Mouse (Mus musculus) Muller cell, postnatal 12 days (primary cell): Measurements from ENCODE around the gene Prss56.

ENCODE experiments used
- DNase-seq: peaks from one replicate; pipeline ENCODE4 v3.0.0-alpha.2; 2015; ENCODE audit errors: inconsistent ontology term

Prss56 gene

DNA sequence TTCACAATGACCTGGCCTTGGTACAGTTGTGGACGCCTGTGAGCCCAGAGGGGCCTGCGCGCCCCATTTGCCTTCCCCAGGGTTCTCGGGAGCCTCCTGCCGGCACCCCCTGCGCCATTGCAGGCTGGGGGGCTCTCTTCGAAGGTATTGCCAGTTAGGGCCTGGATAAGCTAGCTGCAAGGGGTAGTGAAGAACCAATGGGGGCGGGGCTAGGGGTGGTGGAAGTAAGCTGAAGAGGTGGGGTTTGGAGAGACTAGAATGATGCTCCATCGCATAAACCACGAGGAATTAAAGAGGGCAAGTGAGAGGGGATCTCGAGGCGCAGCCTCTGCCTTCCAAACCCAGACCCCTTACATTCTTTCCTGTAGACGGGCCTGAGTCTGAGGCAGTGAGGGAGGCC lies 2.4 kb downstream of the Prss56 start:
- DNase-seq = no peak

DNA sequence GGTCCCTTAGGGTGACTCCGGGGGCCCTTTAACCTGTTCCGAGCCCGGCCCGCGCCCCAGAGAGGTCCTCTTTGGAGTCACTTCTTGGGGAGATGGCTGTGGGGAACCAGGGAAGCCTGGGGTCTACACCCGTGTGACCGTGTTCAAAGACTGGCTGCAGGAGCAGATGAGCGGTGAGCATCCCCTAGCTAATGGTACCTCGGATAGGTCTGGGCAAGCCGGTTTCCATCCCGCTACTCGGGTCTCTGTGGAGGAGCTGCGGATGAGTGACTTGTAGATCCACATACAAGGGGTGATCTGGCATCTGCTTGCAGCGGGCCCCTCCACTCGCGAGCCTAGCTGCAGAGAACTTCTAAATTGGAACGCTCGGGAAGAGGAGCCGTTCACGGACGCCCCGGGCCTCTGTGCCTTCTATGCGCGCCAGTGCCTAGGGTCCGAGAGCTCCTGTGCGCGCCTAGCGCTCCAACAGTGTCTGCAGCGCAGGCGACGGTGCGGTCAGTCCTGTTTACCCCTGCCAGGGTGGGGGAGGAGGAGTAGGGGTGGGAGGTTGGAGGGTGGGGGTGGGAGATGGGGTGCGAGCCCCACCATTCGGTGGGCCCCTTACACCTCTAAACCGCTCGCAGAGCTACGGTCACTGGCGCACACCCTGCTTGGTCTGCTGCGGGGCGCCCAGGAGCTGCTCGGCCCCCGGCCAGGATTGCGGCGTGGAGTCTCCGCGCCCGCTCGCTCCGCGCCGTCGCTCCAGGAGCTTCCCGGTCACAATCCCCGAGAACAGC lies 3.3 kb downstream of the Prss56 start:
- DNase-seq = no peak

DNA sequence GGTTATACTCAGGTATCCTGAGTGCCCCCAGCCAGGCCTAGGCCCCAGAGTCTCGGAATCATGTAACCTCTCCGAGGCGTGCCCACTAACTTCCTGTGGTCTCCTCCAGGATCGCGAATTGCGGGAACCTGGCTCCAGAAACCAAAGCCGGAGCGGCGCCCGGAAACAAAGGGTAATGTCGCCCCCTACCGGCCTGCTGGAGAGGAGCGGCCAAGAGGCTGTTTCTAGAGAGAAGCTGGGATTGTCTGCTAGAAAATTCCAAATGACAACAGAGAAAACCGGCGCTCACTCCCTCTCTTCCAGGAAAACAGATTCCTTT lies 3.9 kb downstream of the Prss56 start:
- peak; percentile 82 for DNase-seq

GRCm38 (mm10) chr1:87190429-87190828 lies 7.3 kb downstream of the Prss56 start, which contains the start of gene Chrnd:
Gene Chrnd, plus strand, starts transcription at chr1:87190607.
- no peak for DNase-seq

- DNase-seq = peak; percentile 80
Observed at GRCm38 (mm10) chr1:87197296-87197695, 14.2 kb downstream of the Prss56 start.

DNA sequence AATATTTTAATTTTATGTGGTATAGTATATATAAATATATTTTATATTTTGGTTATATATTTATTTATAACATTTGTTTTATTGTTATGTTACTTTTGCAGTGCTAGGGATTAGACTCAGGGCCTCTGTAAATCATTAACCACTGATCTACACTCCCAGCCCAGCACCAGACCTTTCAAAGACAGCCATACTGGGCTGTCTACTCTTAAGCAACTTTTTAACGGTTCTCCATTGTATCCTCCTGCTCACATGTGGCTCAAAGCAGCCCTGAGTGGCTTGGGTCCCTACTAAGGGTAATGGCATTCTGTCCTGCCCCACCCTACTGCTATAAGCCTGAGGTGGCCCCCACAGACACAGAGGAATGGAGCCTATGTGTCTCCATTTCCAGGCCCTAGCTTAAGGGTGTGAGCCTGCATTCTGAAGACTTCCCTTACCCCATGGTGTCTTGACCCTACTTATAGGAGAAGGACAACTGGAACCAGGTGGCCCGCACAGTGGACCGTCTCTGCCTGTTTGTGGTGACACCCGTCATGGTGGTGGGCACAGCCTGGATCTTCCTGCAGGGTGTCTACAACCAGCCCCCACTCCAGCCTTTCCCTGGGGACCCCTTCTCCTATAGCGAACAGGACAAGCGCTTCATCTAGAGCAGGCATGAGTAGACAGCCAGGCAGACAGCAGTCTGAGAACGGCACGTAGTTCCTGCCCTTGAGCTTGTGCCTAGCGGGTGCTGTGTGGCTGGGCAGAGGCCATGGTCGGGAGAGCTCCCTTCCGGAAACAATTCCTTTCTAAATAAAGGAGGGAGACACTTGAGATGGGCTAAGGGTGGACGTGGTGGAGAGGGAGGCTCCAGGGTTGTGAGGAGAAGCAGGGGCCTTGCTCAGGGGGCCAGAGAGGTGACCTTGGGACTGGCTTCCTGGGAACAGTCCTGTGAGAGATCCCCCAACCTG lies 15.3 kb downstream of the Prss56 start:
- DNase-seq = no peak

- no peak for DNase-seq
Observed at GRCm38 (mm10) chr1:87200811-87201210, 17.7 kb downstream of the Prss56 start.

DNA sequence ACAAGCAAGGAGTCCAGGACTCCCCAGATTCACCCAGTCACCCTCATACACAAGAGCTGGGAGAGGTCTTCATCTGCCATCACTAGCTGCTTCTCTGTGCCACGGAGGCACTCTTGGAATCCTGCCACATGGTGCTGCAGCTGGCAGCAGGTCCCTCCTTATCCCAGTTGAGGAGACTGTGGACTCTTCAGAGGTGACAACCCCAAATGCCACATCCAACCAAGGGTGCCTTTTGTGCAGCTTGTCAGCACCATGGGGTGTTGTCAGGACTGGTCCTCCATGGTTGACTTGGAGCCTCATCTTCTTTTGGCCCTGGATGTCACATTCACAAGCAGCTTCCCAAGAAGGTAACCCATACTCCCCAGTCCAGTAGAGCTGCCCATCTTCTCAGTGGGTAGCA lies 18.7 kb downstream of the Prss56 start:
- DNase-seq = no peak

GRCm38 (mm10) chr1:87203779-87204178 lies 20.7 kb downstream of the Prss56 start:
- DNase-seq = no peak

GRCm38 (mm10) chr1:87204465-87204864 lies 21.4 kb downstream of the Prss56 start, which contains the start of gene Chrng:
Gene Chrng, plus strand, starts transcription at chr1:87204657.
- DNase-seq = no peak

- DNase-seq = no peak
Observed at GRCm38 (mm10) chr1:87205038-87205437, 21.9 kb downstream of the Prss56 start.

- DNase-seq = no peak
Observed at GRCm38 (mm10) chr1:87205502-87205901, 22.4 kb downstream of the Prss56 start.

DNA sequence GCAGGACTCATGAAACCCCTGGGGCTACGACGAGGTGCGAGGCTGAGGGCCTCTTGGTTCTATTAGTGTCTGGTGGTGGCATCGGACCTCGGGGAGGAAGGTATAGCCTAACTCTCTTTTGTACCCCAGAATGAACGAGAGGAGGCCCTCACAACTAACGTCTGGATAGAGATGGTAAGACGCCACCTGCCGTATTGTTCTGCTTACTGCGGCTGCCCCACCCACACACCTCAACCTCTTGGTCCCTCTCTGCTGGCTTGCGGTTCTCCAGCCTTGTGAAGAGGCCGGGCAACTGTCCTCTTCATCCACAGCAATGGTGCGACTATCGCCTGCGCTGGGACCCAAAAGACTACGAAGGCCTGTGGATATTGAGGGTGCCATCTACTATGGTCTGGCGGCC lies 23.2 kb downstream of the Prss56 start:
- DNase-seq = no peak

DNA sequence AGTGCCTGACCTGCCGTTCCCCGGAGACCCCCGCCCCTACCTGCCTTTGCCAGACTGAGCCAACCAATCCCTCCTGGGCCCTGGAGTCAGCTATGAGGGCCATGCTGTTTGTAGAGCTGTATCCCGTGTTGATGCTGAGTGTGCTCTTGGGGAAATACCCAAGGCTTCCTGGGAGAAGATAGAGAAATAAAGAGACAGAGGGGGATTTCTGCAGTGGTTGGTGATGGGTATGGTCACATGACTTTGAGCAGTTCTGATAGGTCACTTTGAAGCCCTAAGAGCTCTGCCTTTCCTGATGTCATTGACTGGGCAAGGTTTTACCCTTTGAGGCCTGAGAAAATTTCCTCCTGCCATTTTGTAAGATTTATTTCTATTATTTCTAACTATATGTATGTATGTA lies 28.3 kb downstream of the Prss56 start:
- no peak for DNase-seq

DNA sequence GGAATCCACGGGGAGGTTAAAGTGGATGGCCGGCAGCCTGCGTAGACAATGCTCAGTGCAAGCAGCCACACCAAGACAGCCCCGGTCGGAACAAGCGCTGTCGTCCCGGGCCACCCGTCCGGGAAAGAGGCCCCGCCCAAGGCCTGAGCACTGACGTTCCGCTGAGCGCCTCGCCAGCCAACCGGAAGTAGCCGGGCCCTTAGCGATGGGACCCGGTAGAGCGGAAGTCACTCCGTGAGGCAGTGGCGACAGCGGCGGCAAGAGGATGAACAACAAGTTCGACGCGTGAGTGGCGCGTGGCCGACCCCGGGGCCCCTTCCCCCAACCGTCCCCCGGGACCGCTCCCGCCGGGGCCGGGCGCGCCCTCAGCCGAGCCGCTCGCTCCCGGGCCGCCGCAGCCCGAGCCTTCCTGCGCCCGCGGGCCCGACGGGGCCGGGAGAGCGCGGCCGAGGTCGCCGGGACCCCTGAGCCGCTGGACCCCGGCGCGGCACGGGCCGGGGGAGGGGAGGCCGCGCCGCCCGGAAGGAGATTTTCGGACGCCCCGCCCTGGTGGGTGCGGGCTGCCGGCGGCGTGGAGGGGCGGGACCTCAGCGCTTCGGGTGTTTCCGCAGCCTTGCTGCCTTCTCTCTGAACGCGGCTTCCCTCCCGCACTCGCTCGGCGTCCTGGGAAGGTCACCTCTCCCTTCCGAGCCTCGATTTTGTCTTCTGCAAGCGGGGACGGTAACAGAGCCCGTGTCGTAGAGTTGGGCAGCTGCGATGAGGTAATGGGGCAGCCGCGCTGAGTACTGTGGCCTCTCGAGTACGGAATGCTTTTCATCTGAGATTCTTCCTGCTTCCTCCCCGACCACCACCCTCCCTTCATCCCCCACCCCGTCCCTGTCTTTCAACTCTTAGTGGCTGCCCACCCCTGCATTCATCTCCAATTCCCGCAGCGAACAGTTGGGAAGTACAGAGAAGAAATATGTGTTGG lies 30.9 kb downstream of the Prss56 start, which contains the start of gene Eif4e2:
TSS of gene Eif4e2 (plus strand) at position 180 of the 970 bp plus-strand sequence.
- DNase-seq = peak; percentile 95

- no peak for DNase-seq
Observed at GRCm38 (mm10) chr1:87214748-87215147, 31.6 kb downstream of the Prss56 start.

DNA sequence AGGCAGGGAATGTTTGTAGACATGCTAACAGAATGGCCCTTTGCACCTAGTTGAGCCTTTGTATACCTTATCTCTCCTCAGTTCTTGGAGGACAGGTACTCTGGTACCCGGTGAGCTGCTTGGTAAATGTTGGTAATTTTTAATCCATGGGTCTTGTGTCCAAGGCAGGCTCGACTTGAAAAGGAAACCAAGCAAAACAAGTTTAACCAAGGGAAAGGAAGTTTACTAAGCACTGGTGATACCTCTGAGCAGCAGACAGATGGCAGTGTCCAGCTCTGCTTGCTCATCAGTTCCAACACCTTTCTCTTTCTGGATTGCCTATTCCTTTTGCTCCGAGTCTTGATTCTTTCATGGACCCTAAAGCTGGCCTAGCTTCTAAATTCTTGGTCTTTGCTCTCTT lies 34.8 kb downstream of the Prss56 start:
- peak; percentile 25 for DNase-seq

GRCm38 (mm10) chr1:87225739-87226138 lies 42.6 kb downstream of the Prss56 start:
- DNase-seq = no peak

GRCm38 (mm10) chr1:87226409-87227159 lies 43.5 kb downstream of the Prss56 start:
- no peak for DNase-seq

DNA sequence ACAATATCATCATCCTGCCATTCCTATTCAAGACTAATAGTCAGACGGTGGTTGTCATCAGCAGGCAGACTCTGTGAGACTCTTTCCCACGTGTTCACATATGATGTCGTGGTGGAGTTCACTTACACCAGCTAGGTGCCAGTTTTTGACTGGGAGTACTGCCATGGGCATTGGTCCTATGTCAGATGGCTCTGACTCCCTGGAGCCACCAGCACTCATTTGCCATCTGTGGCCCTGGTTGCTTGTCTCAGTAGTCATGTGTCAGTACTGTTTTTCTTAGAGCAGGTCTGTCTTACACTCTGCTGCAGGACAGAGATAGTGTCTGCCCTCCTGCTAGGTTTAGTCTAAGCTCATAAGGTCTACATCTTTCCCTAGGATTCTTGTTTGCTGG lies 44.0 kb downstream of the Prss56 start:
- DNase-seq = no peak

- no peak for DNase-seq
Observed at GRCm38 (mm10) chr1:87230606-87231005, 47.5 kb downstream of the Prss56 start.
